Mouse (Mus musculus) heart, postnatal 4 days (tissue): Measurements from ENCODE around the gene Cd52. TPM values are rescaled to one million over a fixed set of nuclear protein-coding genes. Genes with fewer than 3 reads are reported as not detected.
A peak's percentile ranks its signal among the peaks of the same experiment; 100 is the strongest.

Source experiments
- DNase-seq: peaks from one replicate; pipeline ENCODE4 v3.0.0; 2021
- total RNA-seq, 2 experiments: library from RNA; stranded (reverse); gene quantifications; 2 replicates each; pipeline ENCODE4 v1.2.3; 2021

The Cd52 gene
- total RNA-seq, 2 experiments from 2014 or later = 4.3 to 5.6 TPM

DNA sequence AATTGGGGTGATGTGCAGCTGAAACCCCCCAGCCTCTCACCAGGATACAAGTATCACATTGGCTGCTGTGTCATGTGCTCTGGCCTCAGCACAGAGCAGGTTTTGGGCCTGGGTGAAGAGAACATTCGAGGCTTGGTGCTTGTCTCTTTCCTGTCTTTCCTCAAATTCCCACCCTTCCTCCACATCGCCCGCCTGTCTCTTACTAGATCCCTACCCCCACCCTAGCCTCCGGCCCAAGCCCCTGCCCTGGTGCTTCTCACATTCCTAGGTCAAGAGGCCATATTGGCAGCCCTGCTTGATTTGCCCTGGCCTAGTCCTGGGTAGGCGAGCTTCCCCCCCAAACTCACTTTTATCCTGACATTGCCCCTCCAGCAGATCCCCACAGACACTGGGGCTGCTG is 24.2 kb upstream of the Cd52 start:
- no peak for DNase-seq

DNA sequence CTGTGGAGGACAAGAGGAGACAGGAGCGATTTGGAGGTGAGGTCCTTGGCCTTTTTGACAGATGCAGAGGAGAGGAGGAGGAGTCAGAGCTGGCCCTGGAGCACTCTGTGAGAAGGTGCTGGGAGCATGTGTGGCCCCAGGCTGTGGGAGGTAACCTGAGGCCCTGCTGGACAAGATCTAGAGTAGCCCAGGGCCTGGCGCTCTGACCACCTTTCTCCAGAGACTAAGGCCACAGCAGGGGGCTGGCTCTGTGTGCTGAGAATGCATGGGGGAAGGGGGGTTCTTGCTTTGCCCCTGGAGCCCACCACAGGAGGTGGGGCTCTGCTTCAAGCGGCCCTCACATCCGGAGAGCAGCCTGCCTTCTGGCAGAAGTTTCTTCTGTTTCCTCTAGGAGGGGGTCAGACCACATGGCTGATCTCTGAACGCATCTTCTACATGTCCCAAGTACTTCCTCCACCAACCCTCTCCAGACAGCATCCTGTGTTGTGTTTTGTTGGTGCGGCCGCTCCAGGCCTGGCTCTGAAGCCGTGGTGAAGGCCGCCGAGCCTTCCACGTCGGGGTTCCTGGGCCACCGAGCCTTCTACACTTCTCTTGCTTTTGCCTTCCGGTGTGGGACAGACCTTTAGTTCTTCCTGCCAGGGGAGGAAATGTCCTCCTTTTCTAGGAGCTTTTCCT is 23.4 kb upstream of the Cd52 start:
- no peak for DNase-seq

- DNase-seq = no peak
Measured at GRCm38 (mm10) chr4:134117012-134117411, 22.1 kb upstream of the Cd52 start.

DNA sequence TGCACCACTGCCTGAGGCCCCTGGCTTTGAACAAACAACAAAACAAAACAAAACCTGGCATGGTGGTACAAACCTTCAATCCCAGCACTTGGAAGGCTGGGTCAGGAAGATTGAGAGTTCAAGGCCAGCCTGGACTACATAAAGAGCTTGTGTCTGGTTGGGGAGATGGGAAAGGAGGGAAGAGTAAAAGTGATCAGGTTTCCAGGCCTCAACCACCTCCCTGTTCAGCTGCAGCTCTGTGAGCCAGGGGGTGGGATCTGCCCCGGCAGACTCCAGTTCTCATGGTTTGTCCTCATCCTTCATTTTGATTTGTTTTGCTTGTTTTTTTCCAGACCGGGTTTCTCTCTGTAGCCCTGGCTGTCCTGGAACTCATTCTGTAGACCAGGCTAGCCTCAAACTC is 21.6 kb upstream of the Cd52 start:
- DNase-seq = no peak

GRCm38 (mm10) chr4:134115215-134116144 is 20.6 kb upstream of the Cd52 start:
- DNase-seq = no peak

- no peak for DNase-seq
Measured at GRCm38 (mm10) chr4:134114038-134114437, 19.2 kb upstream of the Cd52 start.

DNA sequence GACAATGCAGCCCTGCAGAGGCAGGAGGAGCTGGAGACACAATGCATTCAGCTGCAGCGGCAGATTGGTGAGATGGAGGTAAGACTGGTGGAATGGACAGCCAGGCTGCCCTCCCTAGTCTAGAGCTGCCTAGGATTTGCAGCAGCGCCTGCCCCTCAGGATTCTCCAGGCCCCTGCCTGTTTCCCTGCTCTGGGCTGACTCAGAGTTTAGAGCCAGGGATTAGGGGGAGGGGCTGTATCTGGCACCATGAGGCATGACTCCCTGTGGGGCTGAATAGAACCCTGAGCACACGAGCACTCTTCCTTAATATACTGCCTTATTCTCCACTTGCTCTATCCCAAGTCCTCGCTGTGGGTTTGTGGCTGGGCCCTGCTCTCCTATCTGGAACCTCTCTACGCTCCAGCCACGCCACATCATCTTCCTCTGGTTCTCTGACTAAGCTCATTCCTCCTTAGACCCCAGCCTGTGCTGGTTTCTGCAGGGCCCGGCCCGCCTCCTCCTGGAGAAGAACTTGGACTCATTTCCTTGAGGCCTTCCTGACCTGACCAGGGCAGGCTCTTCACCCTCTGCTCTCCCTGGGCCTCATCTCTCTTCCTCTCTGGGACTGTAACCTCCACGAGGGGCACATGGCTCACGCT is 18.6 kb upstream of the Cd52 start:
- DNase-seq = no peak

- no peak for DNase-seq
Measured at GRCm38 (mm10) chr4:134112403-134112802, 17.5 kb upstream of the Cd52 start.

GRCm38 (mm10) chr4:134110653-134111052 is 15.8 kb upstream of the Cd52 start:
- DNase-seq = no peak

- DNase-seq = no peak
Measured at GRCm38 (mm10) chr4:134108196-134108595, 13.3 kb upstream of the Cd52 start.

DNA sequence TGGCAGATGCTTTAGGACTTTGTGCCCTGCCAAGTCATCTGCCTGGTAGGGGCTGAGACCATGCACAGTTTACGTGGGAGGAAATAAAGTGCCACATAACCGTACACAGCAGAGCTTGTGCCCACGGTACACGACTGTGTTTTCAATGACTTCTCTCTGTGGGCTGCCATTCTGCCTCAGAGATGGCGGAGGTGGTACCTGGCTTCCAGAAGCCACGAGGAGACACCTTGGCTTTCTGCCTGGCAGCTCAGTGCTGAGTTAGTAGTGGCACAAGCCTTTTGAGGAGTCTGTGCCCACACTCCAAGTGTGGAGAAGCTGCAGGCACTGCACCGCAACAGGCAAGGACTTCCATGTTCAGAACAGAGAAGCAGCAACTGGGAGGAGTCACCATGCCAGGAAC is 12.8 kb upstream of the Cd52 start:
- no peak for DNase-seq

GRCm38 (mm10) chr4:134106105-134106504 is 11.2 kb upstream of the Cd52 start:
- no peak for DNase-seq

GRCm38 (mm10) chr4:134102742-134103119 is 7.8 kb upstream of the Cd52 start:
- DNase-seq = no peak

- DNase-seq = peak; percentile 85
Measured at GRCm38 (mm10) chr4:134101979-134102741, 7.3 kb upstream of the Cd52 start, which contains the start of gene Ubxn11. Ubxn11 (plus strand) TSS chr4:134102570.

- no peak for DNase-seq
Measured at GRCm38 (mm10) chr4:134100245-134100644, 5.4 kb upstream of the Cd52 start.

DNA sequence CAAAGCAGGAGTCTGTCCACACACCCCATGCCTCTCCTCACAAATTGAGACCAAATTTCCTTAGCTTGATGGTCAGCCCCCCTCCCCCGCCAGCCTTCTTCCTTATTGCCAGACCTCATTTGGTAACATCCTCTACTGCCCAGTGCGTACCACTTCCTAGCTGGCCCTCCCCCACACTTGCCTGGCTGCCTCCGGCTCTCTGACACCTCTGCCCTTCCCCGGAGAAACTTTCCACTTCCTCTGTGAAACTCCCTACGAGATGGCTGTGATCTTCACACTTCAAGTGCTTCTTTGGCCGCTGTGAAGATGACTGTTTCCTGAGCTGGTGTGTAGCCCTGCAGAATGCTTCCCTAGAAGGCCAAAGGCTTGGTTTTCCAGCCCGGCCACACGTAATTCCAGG is 3.7 kb upstream of the Cd52 start:
- no peak for DNase-seq

DNA sequence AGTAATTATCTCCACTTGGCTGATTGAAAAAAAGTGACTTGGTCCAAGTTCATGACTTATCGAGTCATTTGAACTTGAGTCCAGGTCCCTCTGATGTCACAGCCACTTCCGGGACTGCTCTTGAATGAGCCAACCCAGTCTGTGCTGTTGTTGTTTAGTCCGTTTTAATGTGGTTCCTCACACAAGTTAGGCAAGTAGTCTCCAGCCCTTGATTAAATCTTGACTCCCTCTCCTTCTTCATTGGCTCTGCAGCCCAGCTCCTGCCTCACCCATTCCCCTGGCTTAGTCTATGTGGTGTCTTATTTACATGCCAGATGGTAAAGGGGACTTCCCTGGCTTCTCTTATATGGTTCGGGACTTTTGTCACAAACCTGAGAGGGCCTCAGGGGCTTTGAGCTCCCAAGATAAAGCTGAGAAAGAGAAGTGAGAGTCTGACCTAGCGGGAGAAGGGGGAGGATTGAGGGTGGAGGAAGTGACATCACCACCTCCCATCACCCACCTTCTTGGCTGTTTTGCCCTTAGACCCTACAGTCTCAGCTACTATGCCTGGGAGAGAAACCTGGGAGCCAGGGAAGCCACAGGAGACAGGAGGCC is 2.2 kb upstream of the Cd52 start:
- DNase-seq = no peak

- no peak for DNase-seq
Measured at GRCm38 (mm10) chr4:134096120-134096519, 1.2 kb upstream of the Cd52 start.

- no peak for DNase-seq
Measured at GRCm38 (mm10) chr4:134094004-134094564, 798 bp downstream of the Cd52 start.

- peak; percentile 69 for DNase-seq
Measured at GRCm38 (mm10) chr4:134092382-134093288, 2.2 kb downstream of the Cd52 start.

DNA sequence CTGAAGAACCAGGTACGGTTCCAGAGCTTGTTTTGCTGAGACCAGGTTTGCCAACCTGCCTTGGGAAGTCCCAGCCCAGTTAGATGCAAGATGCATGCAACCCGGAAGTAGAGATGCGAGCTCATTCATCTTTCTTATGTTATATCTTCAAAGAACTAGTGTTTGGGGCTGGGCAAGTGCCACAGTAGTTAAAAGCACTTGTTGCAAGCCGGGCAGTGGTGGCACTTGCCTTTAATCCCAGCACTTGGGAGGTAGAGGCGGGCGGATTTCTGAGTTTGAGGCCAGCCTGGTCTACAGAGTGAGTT is 3.7 kb downstream of the Cd52 start:
- DNase-seq = no peak
